Mouse (Mus musculus): ENCODE data around the gene Il18r1. TPM values are rescaled to one million over a fixed set of nuclear protein-coding genes. Genes with fewer than 3 reads are reported as not detected.

Il18r1 gene
- polyA plus RNA-seq, 1 experiment: not detected

DNA sequence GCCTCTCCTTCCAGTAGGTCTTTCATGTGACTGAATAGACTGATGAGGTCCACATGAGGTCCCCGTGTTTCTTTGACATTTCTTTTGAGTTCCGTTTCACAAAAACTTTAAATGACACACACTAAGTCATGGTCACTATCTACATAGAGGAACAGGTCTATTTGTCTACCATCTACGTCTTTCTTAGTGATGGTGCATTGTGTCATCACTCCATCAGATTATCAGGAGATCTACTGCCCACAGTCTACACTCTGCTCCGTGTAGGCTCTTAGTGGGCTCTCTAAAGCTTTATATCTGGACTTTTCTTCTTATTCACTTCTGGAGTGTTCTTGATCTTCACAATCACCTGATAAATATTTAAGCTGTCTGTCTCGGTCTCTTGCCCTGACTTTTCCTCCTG is 63.9 kb downstream of the Il18r1 start:
- Histone ChIP-seq H3K79me2 (ENCODE audit: control insufficient read depth, insufficient read depth) (no peaks in the 10 kb centered on the region), H3K36me3 (ENCODE audit: control insufficient read depth, insufficient read depth) (no peaks in the 10 kb centered on the region), H3K4me2 (ENCODE audit: low read depth) (no peak overlapping the region), H3K27me3 (ENCODE audit: control insufficient read depth, insufficient read depth, insufficient read length) (no peaks in the 10 kb centered on the region), H3ac (ENCODE audit: control insufficient read depth, insufficient read length) (no peak overlapping the region), H3K4me3 (no peak overlapping the region)
- no peak for TF ChIP-seq TCF3 (IDR thresholded peaks at IDR 0.05; ENCODE audit: insufficient read length, low read depth)

DNA sequence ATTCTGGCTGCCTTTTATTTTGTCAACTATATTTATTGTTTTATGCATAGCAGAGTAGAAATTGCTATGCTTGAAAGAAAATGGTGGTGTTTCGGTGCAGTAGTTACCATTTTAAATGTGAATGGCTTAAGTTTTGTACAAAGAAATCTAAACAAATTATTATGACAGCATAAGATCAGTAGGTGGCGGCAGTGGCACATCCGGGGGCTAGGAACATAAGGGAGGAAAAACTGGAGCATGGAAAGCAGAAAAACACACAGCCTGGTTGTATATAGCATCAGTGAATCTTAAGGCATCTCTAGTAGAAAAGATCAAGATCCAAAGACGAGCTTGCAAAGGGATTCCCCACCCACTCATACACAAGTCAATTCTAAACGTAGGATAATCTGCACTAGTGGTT is 72.2 kb downstream of the Il18r1 start:
- Histone ChIP-seq H3ac (ENCODE audit: control insufficient read depth, insufficient read length) (no peak overlapping the region), H3K79me2 (ENCODE audit: control insufficient read depth, insufficient read depth) (no peaks in the 10 kb centered on the region), H3K27me3 (ENCODE audit: control insufficient read depth, insufficient read depth, insufficient read length) (no peaks in the 10 kb centered on the region), H3K4me2 (ENCODE audit: low read depth) (no peak overlapping the region), H3K4me3 (no peak overlapping the region), H3K36me3 (ENCODE audit: control insufficient read depth, insufficient read depth) (no peaks in the 10 kb centered on the region)
- TF ChIP-seq MYOG (IDR thresholded peaks at IDR 0.05; ENCODE audit: control insufficient read depth in 1 of 3, insufficient read depth in 1 of 3, insufficient read length in 2 of 3, low read depth in 2 of 3) (no peak), TCF3 (IDR thresholded peaks at IDR 0.05; ENCODE audit: insufficient read length, low read depth) (no peak), MAX (IDR thresholded peaks at IDR 0.05; ENCODE audit: low read depth) (no peak), SRF (IDR thresholded peaks at IDR 0.05; ENCODE audit: control insufficient read depth, insufficient read length, low read depth) (no peak), POLR2AphosphoS2 (IDR thresholded peaks at IDR 0.05; ENCODE audit: insufficient read length, low read depth) (no peak), POLR2A (IDR thresholded peaks at IDR 0.05; ENCODE audit: insufficient read length, low read depth) (no peak), TCF12 (IDR thresholded peaks at IDR 0.05; ENCODE audit: insufficient read depth, poor library complexity, severe bottlenecking) (no peak), CEBPB (IDR thresholded peaks at IDR 0.05; ENCODE audit: insufficient read depth, poor library complexity, severe bottlenecking) (no peak)

DNA sequence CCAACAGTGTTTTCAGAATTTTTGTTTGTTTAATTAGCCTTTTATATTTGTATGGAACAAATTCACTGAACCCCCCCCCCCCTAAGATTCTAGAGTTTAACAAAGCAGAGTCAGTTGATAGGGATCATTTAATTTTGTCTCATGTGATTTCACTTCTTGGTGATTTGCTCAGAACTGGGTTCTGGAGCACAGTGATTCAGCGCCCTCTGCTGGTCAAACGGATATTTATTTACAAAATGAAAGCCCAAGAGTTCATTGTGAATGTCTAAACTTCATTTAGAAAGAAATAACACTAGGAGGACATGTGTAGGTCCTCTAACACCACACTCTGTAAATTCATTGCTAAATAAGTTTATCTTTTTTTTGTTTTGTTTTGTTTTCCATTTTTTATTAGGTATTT is 79.3 kb downstream of the Il18r1 start:
- Histone ChIP-seq H3K27me3 (ENCODE audit: control insufficient read depth, insufficient read depth, insufficient read length) (no peaks in the 10 kb centered on the region), H3K4me2 (ENCODE audit: low read depth) (no peak overlapping the region), H3K4me3 (no peak overlapping the region), H3K36me3 (ENCODE audit: control insufficient read depth, insufficient read depth) (no peaks in the 10 kb centered on the region), H3ac (ENCODE audit: control insufficient read depth, insufficient read length) (no peak overlapping the region), H3K79me2 (ENCODE audit: control insufficient read depth, insufficient read depth) (no peaks in the 10 kb centered on the region)
- TF ChIP-seq MYOG (IDR thresholded peaks at IDR 0.05; ENCODE audit: control insufficient read depth in 1 of 3, insufficient read depth in 1 of 3, insufficient read length in 2 of 3, low read depth in 2 of 3) (no peak), SRF (IDR thresholded peaks at IDR 0.05; ENCODE audit: control insufficient read depth, insufficient read length, low read depth) (no peak), POLR2A (IDR thresholded peaks at IDR 0.05; ENCODE audit: insufficient read length, low read depth) (no peak), POLR2AphosphoS2 (IDR thresholded peaks at IDR 0.05; ENCODE audit: insufficient read length, low read depth) (no peak), MYOD1 (IDR thresholded peaks at IDR 0.05; ENCODE audit: control insufficient read depth in 1 of 3, insufficient read length in 2 of 3, low read depth in 2 of 3) (no peak), TCF12 (IDR thresholded peaks at IDR 0.05; ENCODE audit: insufficient read depth, poor library complexity, severe bottlenecking) (no peak), REST (IDR thresholded peaks at IDR 0.05; ENCODE audit: insufficient read depth, insufficient read length) (no peak), MAX (IDR thresholded peaks at IDR 0.05; ENCODE audit: low read depth) (no peak), USF1 (IDR thresholded peaks at IDR 0.05; ENCODE audit: low read depth) (no peak), E2F4 (IDR thresholded peaks at IDR 0.05; ENCODE audit: insufficient read depth) (no peak), CEBPB (IDR thresholded peaks at IDR 0.05; ENCODE audit: insufficient read depth, poor library complexity, severe bottlenecking) (no peak), TCF3 (IDR thresholded peaks at IDR 0.05; ENCODE audit: insufficient read length, low read depth) (no peak)

DNA sequence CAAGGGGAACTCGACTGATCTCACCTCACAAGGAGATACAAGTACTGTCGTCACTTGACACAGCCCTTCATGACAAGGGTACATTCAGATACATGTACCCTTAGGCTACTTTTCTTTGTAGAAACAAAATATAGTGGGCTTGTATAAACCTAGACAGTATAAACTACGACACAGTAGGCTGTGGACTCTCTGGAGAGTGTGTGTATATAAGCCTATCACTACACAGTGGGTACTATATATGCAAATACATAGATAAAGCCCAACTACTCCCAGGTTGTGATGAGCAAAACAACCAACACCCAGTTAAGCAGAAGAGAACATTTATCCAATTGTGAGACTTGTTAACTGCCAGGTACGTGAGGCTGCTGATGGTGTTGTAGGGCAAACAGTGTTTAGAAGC is 81.3 kb downstream of the Il18r1 start:
- H3ac ChIP-seq (ENCODE audit: control insufficient read depth, insufficient read length): no peak overlapping the region
- H3K4me2 ChIP-seq (ENCODE audit: low read depth): no peak overlapping the region
- no peaks in the 10 kb centered on the region for H3K27me3 ChIP-seq (ENCODE audit: control insufficient read depth, insufficient read depth, insufficient read length)
- H3K79me2 ChIP-seq (ENCODE audit: control insufficient read depth, insufficient read depth): no peaks in the 10 kb centered on the region
- no peaks in the 10 kb centered on the region for H3K36me3 ChIP-seq (ENCODE audit: control insufficient read depth, insufficient read depth)
- no peak overlapping the region for H3K4me3 ChIP-seq
- no peak for TF ChIP-seq MYOD1 (IDR thresholded peaks at IDR 0.05; ENCODE audit: control insufficient read depth in 1 of 3, insufficient read length in 2 of 3, low read depth in 2 of 3)
- no peak for TF ChIP-seq TCF12 (IDR thresholded peaks at IDR 0.05; ENCODE audit: insufficient read depth, poor library complexity, severe bottlenecking)
- no peak for TF ChIP-seq MYOG (IDR thresholded peaks at IDR 0.05; ENCODE audit: control insufficient read depth in 1 of 3, insufficient read depth in 1 of 3, insufficient read length in 2 of 3, low read depth in 2 of 3)
- no peak for TF ChIP-seq E2F4 (IDR thresholded peaks at IDR 0.05; ENCODE audit: insufficient read depth)

DNA sequence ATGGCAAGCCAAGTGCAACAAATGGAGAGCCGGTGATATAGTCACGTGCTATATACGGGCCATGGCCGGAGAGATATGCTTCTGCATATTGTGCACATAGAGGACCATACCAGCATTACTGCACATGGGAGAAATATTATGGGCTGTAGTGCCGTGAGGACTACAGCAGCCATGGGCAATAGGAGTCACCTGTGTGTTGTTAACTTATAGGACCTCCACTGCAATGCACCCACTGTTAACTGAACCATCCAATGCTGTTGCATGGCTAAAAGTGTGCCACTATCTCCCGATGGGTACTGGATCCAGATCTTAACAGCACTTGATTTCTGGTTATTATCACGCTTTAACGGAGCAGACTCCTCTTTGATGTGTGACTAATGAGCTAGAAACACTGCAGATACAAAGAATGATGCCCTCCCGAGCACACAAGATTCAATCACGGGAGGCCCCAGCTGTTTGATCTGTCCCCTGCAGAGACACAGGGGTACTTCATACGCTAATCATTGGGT is 81.8 kb downstream of the Il18r1 start:
- Histone ChIP-seq H3ac (ENCODE audit: control insufficient read depth, insufficient read length) (no peak overlapping the region), H3K79me2 (ENCODE audit: control insufficient read depth, insufficient read depth) (no peaks in the 10 kb centered on the region), H3K4me3 (no peak overlapping the region), H3K27me3 (ENCODE audit: control insufficient read depth, insufficient read depth, insufficient read length) (no peaks in the 10 kb centered on the region), H3K36me3 (ENCODE audit: control insufficient read depth, insufficient read depth) (no peaks in the 10 kb centered on the region), H3K4me2 (ENCODE audit: low read depth) (no peak overlapping the region)
- TF ChIP-seq MYOG (IDR thresholded peaks at IDR 0.05; ENCODE audit: control insufficient read depth in 1 of 3, insufficient read depth in 1 of 3, insufficient read length in 2 of 3, low read depth in 2 of 3): no peak
- TF ChIP-seq REST (IDR thresholded peaks at IDR 0.05; ENCODE audit: insufficient read depth, insufficient read length): no peak

DNA sequence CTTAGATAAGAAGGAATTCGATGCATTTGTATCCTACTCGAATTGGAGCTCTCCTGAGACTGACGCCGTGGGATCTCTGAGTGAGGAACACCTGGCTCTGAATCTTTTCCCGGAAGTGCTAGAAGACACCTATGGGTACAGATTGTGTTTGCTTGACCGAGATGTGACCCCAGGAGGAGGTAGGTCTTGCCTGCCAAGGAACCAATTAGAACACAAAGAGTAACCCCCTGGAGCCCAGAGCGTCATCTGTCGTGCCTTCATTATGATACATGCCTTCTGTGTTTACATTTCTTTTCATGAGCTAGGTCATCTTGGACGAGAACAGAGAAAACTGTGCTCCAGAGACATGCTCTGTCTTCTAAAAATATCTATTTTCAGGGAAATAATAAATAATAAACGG is 82.4 kb downstream of the Il18r1 start:
- H3K36me3 ChIP-seq (ENCODE audit: control insufficient read depth, insufficient read depth): no peaks in the 10 kb centered on the region
- TF ChIP-seq USF1 (IDR thresholded peaks at IDR 0.05; ENCODE audit: low read depth) (no peak), SRF (IDR thresholded peaks at IDR 0.05; ENCODE audit: control insufficient read depth, insufficient read length, low read depth) (no peak), REST (IDR thresholded peaks at IDR 0.05; ENCODE audit: insufficient read depth, insufficient read length) (no peak), MAX (IDR thresholded peaks at IDR 0.05; ENCODE audit: low read depth) (no peak), MYOG (IDR thresholded peaks at IDR 0.05; ENCODE audit: control insufficient read depth in 1 of 3, insufficient read depth in 1 of 3, insufficient read length in 2 of 3, low read depth in 2 of 3) (no peak), CEBPB (IDR thresholded peaks at IDR 0.05; ENCODE audit: insufficient read depth, poor library complexity, severe bottlenecking) (no peak), POLR2A (IDR thresholded peaks at IDR 0.05; ENCODE audit: insufficient read length, low read depth) (no peak), E2F4 (IDR thresholded peaks at IDR 0.05; ENCODE audit: insufficient read depth) (no peak), TCF12 (IDR thresholded peaks at IDR 0.05; ENCODE audit: insufficient read depth, poor library complexity, severe bottlenecking) (no peak), MYOD1 (IDR thresholded peaks at IDR 0.05; ENCODE audit: control insufficient read depth in 1 of 3, insufficient read length in 2 of 3, low read depth in 2 of 3) (no peak), POLR2AphosphoS2 (IDR thresholded peaks at IDR 0.05; ENCODE audit: insufficient read length, low read depth) (no peak), TCF3 (IDR thresholded peaks at IDR 0.05; ENCODE audit: insufficient read length, low read depth) (no peak)
- no peak overlapping the region for H3ac ChIP-seq (ENCODE audit: control insufficient read depth, insufficient read length)

More for the DNA sequence above, 82.4 kb downstream of the Il18r1 start:
- no peaks in the 10 kb centered on the region for H3K79me2 ChIP-seq (ENCODE audit: control insufficient read depth, insufficient read depth)
- no peaks in the 10 kb centered on the region for H3K27me3 ChIP-seq (ENCODE audit: control insufficient read depth, insufficient read depth, insufficient read length)
- no peak overlapping the region for H3K4me3 ChIP-seq
- no peak overlapping the region for H3K4me2 ChIP-seq (ENCODE audit: low read depth)

Data from myocyte (in vitro differentiated cells).